In genomic region chr6:48412662-48413061, GRCm38 (mm10) we compare ENCODE assay signal across 14 mouse cellular contexts. TPM values are rescaled to one million over a fixed set of nuclear protein-coding genes. Genes with fewer than 3 reads are reported as not detected.
"Had no signal": no experiment of that assay in that cellular context is flagged by ENCODE, and none has a peak within 500 bp of the region (broad histone marks: within the 10 kb centered on the region; RNA-seq: fewer than 3 reads in every experiment).

No protein-coding gene starts in this region.

- H3K27ac ChIP-seq: kidney, embryonic 15.5 days; limb, embryonic 13.5 days; liver, embryonic 15.5 days; midbrain, embryonic 10.5 days; neural tube, embryonic 12.5 days had no signal

- H3K27me3 ChIP-seq: kidney, embryonic 15.5 days; limb, embryonic 13.5 days; liver, embryonic 15.5 days; neural tube, embryonic 12.5 days had no signal

- H3K4me1 ChIP-seq: kidney, embryonic 15.5 days; limb, embryonic 13.5 days; liver, embryonic 15.5 days; midbrain, embryonic 10.5 days; neural tube, embryonic 12.5 days had no signal

- H3K4me2 ChIP-seq: kidney, embryonic 15.5 days; limb, embryonic 13.5 days; liver, embryonic 15.5 days; lung, embryonic 14.5 days; neural tube, embryonic 12.5 days had no signal

- H3K36me3 ChIP-seq: liver, embryonic 15.5 days had no signal

- H3K4me3 ChIP-seq: kidney, embryonic 15.5 days; limb, embryonic 13.5 days; liver, embryonic 15.5 days; midbrain, embryonic 10.5 days; neural tube, embryonic 12.5 days had no signal

- DNase-seq: kidney, postnatal 14 days; left cerebral cortex, postnatal 4 days; lung, embryonic 14.5 days; lung, postnatal 10 days; lung, postnatal 4 days; midbrain, embryonic 14.5 days; thymus, postnatal 36 days had no signal

- H3K9ac ChIP-seq: kidney, embryonic 15.5 days; limb, embryonic 13.5 days; liver, embryonic 15.5 days; lung, embryonic 14.5 days; neural tube, embryonic 12.5 days had no signal

- H3K9me3 ChIP-seq: kidney, embryonic 15.5 days; limb, embryonic 13.5 days; liver, embryonic 15.5 days; midbrain, embryonic 10.5 days; neural tube, embryonic 12.5 days had no signal

RNA-seq across cellular contexts. Expression of gene Sspo, which starts 35.4 kb away (rescaled TPM):
- total RNA-seq: megakaryocyte, adult 5-6 weeks; neutrophil, adult 5-6 weeks had no signal
